Mouse (Mus musculus): ENCODE measurements around the gene Gm49320. TPM values are rescaled to one million over a fixed set of nuclear protein-coding genes. Genes with fewer than 3 reads are reported as not detected.
A peak's percentile ranks its signal among the peaks of the same experiment; 100 is the strongest.

Gene Gm49320
- polyA plus RNA-seq, 1 experiment from 2014 or later: 0.71 TPM

- no peaks in the 10 kb centered on the region for H3K9me3 ChIP-seq (ENCODE audit: control insufficient read depth, low read length)
- no peak overlapping the region for H3K4me3 ChIP-seq (ENCODE audit: low read length)
- H3K4me1 ChIP-seq (ENCODE audit: control insufficient read depth, insufficient read depth, low read depth, low read length): peaks cover 13% of the 10 kb centered on the region
- no peak overlapping the region for H3K4me2 ChIP-seq (ENCODE audit: low read length)
- 92% methylated on average over 5 of the region's 5 CpGs for WGBS
- H3K36me3 ChIP-seq (ENCODE audit: control insufficient read depth, insufficient read depth, low read length): peaks cover 51% of the 10 kb centered on the region
- H3K27ac ChIP-seq (ENCODE audit: low read depth, low read length): no peak overlapping the region
- ATAC-seq: no peak
- H3K27me3 ChIP-seq (replicated peaks; ENCODE audit: control insufficient read depth, insufficient read depth, low read length): no peaks in the 10 kb centered on the region
- H3K9ac ChIP-seq (ENCODE audit: low read depth, low read length): no peak overlapping the region
These were observed 6.4 kb downstream of the Gm49320 start for GRCm38 (mm10) chr8:4245061-4245460.

- Histone ChIP-seq H3K4me2 (ENCODE audit: low read length) (no peak overlapping the region), H3K4me1 (ENCODE audit: control insufficient read depth, insufficient read depth, low read depth, low read length) (peaks cover 6% of the 10 kb centered on the region; the same call in 1 of the 2 replicates), H3K27me3 (replicated peaks; ENCODE audit: control insufficient read depth, insufficient read depth, low read length) (no peaks in the 10 kb centered on the region), H3K36me3 (ENCODE audit: control insufficient read depth, insufficient read depth, low read length) (peaks cover 52% of the 10 kb centered on the region), H3K27ac (ENCODE audit: low read depth, low read length) (no peak overlapping the region), H3K9me3 (ENCODE audit: control insufficient read depth, low read length) (no peaks in the 10 kb centered on the region), H3K9ac (ENCODE audit: low read depth, low read length) (no peak overlapping the region), H3K4me3 (ENCODE audit: low read length) (no peak overlapping the region)
- no peak for ATAC-seq
- WGBS: 82% methylated on average over 12 of the region's 13 CpGs
These were observed 7.1 kb downstream of the Gm49320 start for GRCm38 (mm10) chr8:4245737-4246136.

- Histone ChIP-seq H3K27me3 (replicated peaks; ENCODE audit: control insufficient read depth, insufficient read depth, low read length) (no peaks in the 10 kb centered on the region), H3K4me1 (ENCODE audit: control insufficient read depth, insufficient read depth, low read depth, low read length) (peaks cover under 1% of the 10 kb centered on the region), H3K27ac (ENCODE audit: low read depth, low read length) (no peak overlapping the region), H3K36me3 (ENCODE audit: control insufficient read depth, insufficient read depth, low read length) (peaks cover 52% of the 10 kb centered on the region), H3K9ac (ENCODE audit: low read depth, low read length) (no peak overlapping the region), H3K4me2 (ENCODE audit: low read length) (no peak overlapping the region), H3K9me3 (ENCODE audit: control insufficient read depth, low read length) (no peaks in the 10 kb centered on the region), H3K4me3 (ENCODE audit: low read length) (no peak overlapping the region)
- ATAC-seq: no peak
- 94% methylated on average over 8 of the region's 8 CpGs for WGBS
These were observed 8.6 kb downstream of the Gm49320 start for GRCm38 (mm10) chr8:4247241-4247640.

- Histone ChIP-seq H3K27me3 (replicated peaks; ENCODE audit: control insufficient read depth, insufficient read depth, low read length) (no peaks in the 10 kb centered on the region), H3K9me3 (ENCODE audit: control insufficient read depth, low read length) (no peaks in the 10 kb centered on the region), H3K27ac (ENCODE audit: low read depth, low read length) (no peak within 1 kb of the TSS), H3K36me3 (ENCODE audit: control insufficient read depth, insufficient read depth, low read length) (peaks cover 52% of the 10 kb centered on the region), H3K4me2 (ENCODE audit: low read length) (no peak within 1 kb of the TSS), H3K4me1 (ENCODE audit: control insufficient read depth, insufficient read depth, low read depth, low read length) (peaks cover 4% of the 10 kb centered on the region), H3K4me3 (ENCODE audit: low read length) (no peak within 1 kb of the TSS), H3K9ac (ENCODE audit: low read depth, low read length) (no peak within 1 kb of the TSS; the same call in 1 of the 2 replicates)
- no peak for ATAC-seq
- WGBS: 75% methylated on average over 15 of the region's 15 CpGs
These were observed 9.4 kb downstream of the Gm49320 start, which contains the start of gene Tgfbr3l for GRCm38 (mm10) chr8:4247951-4248540. Gene Tgfbr3l, plus strand, starts transcription at chr8:4248214.

GRCm38 (mm10) chr8:4249213-4249612 is 10.5 kb downstream of the Gm49320 start:
- H3K36me3 ChIP-seq (ENCODE audit: control insufficient read depth, insufficient read depth, low read length): peaks cover 42% of the 10 kb centered on the region
- no peak overlapping the region for H3K4me2 ChIP-seq (ENCODE audit: low read length)
- H3K9ac ChIP-seq (ENCODE audit: low read depth, low read length): no peak overlapping the region

GRCm38 (mm10) chr8:4250306-4250970 is 11.8 kb downstream of the Gm49320 start:
- WGBS: 34% methylated on average over 26 of the region's 26 CpGs
- Histone ChIP-seq H3K36me3 (ENCODE audit: control insufficient read depth, insufficient read depth, low read length) (peaks cover 38% of the 10 kb centered on the region), H3K4me2 (ENCODE audit: low read length) (no peak overlapping the region), H3K9ac (ENCODE audit: low read depth, low read length) (no peak overlapping the region), H3K27me3 (replicated peaks; ENCODE audit: control insufficient read depth, insufficient read depth, low read length) (no peaks in the 10 kb centered on the region), H3K9me3 (ENCODE audit: control insufficient read depth, low read length) (no peaks in the 10 kb centered on the region), H3K27ac (ENCODE audit: low read depth, low read length) (no peak overlapping the region), H3K4me1 (ENCODE audit: control insufficient read depth, insufficient read depth, low read depth, low read length) (peaks cover 14% of the 10 kb centered on the region), H3K4me3 (ENCODE audit: low read length) (no peak overlapping the region)
- no peak for ATAC-seq

More at GRCm38 (mm10) chr8:4249213-4249612, 10.5 kb downstream of the Gm49320 start:
- peaks cover 11% of the 10 kb centered on the region for H3K4me1 ChIP-seq (ENCODE audit: control insufficient read depth, insufficient read depth, low read depth, low read length)
- 19% methylated on average over 29 of the region's 29 CpGs for WGBS
- no peak for ATAC-seq
- no peak overlapping the region for H3K4me3 ChIP-seq (ENCODE audit: low read length)
- no peaks in the 10 kb centered on the region for H3K27me3 ChIP-seq (replicated peaks; ENCODE audit: control insufficient read depth, insufficient read depth, low read length)
- H3K9me3 ChIP-seq (ENCODE audit: control insufficient read depth, low read length): no peaks in the 10 kb centered on the region
- H3K27ac ChIP-seq (ENCODE audit: low read depth, low read length): no peak overlapping the region

- ATAC-seq: no peak
- Histone ChIP-seq H3K4me3 (ENCODE audit: low read length) (peak overlapping the region; percentile 98), H3K4me1 (ENCODE audit: control insufficient read depth, insufficient read depth, low read depth, low read length) (peaks cover 23% of the 10 kb centered on the region), H3K9me3 (ENCODE audit: control insufficient read depth, low read length) (no peaks in the 10 kb centered on the region), H3K4me2 (ENCODE audit: low read length) (peak overlapping the region; percentile 59), H3K9ac (ENCODE audit: low read depth, low read length) (peak overlapping the region; percentile 98), H3K36me3 (ENCODE audit: control insufficient read depth, insufficient read depth, low read length) (peaks cover 32% of the 10 kb centered on the region), H3K27ac (ENCODE audit: low read depth, low read length) (peak overlapping the region; percentile 97), H3K27me3 (replicated peaks; ENCODE audit: control insufficient read depth, insufficient read depth, low read length) (no peaks in the 10 kb centered on the region)
- WGBS: 47% methylated on average over 8 of the region's 8 CpGs
These were observed 13.6 kb downstream of the Gm49320 start for GRCm38 (mm10) chr8:4252116-4252760.

- ATAC-seq: peak; percentile 88
- Histone ChIP-seq H3K27me3 (replicated peaks; ENCODE audit: control insufficient read depth, insufficient read depth, low read length) (no peaks in the 10 kb centered on the region), H3K4me1 (ENCODE audit: control insufficient read depth, insufficient read depth, low read depth, low read length) (peaks cover 31% of the 10 kb centered on the region), H3K4me2 (ENCODE audit: low read length) (peak within 1 kb of the TSS; percentile 59), H3K9ac (ENCODE audit: low read depth, low read length) (peak within 1 kb of the TSS; percentile 98), H3K4me3 (ENCODE audit: low read length) (peak within 1 kb of the TSS; percentile 98), H3K9me3 (ENCODE audit: control insufficient read depth, low read length) (no peaks in the 10 kb centered on the region), H3K36me3 (ENCODE audit: control insufficient read depth, insufficient read depth, low read length) (peaks cover 27% of the 10 kb centered on the region), H3K27ac (ENCODE audit: low read depth, low read length) (peak within 1 kb of the TSS; percentile 97)
- WGBS: under 1% methylated on average over 69 of the region's 69 CpGs
These were observed 14.5 kb downstream of the Gm49320 start, which contains the start of gene Snapc2 for GRCm38 (mm10) chr8:4252934-4253841. Gene Snapc2, plus strand, starts transcription at chr8:4253080.
